Mouse (Mus musculus): ENCODE data around the gene Shkbp1.
A peak's percentile ranks its signal among the peaks of the same experiment; 100 is the strongest.

Gene Shkbp1

DNA sequence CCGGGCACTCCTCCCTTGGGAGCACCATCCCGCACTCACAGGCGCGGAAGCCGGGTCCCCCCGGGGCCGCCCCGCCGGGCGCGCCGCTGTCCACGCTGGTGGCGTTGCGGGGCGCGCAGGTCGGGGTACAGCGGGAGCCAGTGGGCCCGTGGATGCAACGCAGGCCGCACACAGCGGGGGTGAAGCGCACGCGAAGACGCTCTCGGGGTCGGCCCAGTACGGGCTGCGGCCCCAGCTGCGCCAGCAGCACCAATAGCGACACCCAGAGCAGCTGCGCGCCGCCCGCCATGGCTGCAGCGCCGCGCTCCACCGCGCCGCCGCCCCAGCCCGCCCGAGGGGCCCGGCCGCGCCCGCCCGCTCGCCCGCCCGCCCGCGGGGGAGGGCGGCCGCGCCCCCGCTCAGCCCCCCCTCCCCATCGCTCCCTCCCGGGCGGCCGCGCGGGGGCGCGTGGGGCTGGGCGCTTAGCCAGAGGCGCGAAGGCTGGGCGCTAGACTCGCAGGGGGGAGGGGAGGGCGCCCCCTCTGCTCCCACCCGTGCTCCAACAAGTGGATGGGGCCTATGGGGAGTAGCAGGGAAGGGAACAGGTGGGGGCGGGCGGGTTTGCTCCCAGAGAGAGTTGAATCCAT lies 22.4 kb downstream of the Shkbp1 start:
- no peak for DNase-seq (ENCODE audit: low read depth, low spot score)

DNA sequence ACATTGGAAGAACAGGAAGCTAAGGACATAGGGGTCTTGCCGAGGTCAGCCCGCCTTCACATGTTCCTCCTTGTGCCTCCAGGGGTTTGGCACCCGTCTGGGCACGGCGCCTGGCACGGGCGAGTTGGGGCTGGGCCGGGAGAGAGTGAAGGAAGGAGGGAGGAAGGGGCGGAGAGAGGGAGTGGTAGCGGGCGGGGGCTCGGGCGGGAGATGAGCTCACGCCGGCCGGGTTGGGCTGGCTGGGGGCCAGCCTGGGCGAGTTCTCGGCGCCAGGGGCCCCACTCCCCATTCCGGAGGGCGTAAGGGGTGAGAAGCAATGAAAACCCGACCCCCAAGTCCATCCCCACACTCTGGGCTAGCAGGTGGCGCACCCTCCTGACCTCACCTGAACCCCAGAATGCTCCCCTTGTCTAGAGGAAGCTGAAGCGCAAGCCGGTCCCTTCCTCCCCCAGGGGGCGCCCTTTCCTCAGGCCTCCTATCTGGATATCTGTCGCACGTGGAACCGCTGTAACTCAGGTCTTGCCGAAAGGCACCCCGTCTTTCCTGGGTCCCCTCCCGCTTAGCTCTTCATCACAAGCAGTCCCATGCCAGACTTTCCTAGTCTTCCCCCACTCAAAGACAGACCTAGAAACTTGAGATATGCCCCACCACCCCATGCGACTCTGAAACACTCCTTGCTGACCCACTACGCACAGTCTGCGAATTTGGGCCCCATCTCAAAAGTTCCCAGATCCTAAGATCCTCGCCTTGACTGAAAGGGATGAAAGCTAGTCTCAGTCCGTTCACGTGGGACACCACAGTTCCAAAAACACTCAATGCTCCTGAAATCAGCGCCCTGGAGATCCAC lies 23.2 kb downstream of the Shkbp1 start:
- no peak for DNase-seq (ENCODE audit: low read depth, low spot score)

DNA sequence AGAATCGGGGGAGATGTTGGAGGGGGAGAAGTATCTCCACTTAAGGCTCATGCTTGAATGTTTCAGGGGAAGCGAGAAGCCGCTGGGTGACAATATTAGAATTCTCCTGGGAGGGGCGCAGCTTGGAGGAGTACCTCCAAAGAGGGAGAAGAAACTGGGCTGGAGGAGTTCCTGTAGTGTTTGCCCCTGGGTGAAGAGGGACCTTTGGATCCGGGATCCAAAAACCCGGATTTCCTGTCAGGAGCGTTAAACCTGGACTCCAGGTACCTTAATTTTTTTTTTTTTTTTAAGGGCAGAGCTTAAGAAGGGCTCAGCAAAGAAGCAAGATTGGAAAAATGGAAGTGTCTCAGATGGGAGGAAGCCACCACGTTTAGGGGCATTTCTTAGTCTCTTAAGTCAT lies 24.0 kb downstream of the Shkbp1 start:
- DNase-seq (ENCODE audit: low read depth, low spot score) = no peak

DNA sequence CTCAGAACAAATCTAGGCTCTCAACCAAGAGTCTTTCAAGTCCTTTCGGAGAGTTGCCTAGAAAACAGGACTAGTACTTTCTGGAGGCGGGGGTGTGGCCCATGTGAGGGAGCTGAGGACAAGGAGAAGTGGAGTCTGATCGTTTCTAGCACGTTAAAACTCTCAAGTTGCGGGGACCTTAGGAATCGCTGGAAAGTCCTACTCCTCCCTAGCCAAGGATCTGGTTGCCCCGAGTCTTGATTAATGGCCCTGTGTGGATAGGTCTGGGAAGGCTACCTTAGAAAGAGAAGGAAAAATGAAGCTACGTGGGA lies 24.3 kb downstream of the Shkbp1 start:
- DNase-seq (ENCODE audit: low read depth, low spot score) = no peak

DNA sequence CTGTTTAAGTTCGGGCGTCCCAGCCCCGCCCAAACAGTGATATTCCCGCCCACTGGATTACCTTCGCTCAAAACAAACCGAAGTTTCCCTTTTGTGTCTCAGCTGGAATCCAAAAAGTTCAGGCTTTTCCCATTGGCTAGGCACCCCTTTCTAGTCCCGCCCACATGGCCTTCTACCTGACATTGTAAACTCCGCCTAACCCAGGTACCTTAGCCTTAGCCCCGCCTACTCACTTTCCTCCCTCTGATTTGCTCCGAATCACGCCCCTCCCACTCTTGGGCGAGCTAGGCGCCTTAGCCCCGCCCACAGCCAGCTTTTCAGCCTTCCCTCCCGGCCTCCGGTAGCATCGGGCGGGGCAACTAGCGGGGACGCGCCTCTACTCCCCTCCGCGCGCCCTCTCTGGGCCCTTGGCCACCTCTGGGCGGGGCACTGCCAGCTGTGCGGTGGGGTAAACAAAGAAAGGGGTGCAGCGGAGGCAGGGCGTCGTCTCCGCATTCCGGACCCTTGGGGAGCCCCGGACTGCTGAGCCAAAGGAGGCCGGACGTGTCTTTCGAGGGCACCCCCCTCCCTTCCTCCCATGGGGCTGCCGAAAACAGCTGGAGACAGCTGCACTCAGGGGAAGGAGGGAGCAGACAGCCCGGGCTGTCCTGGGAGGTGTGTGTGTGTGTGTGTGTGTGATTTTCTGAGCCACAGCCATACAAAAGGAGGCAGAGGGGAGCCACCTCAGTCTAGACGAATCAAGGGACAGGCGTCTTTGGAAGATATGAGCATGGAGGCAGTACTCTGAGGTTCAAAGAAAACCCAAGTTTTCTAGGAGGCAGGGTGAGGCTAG lies 24.9 kb downstream of the Shkbp1 start:
- DNase-seq (ENCODE audit: low read depth, low spot score) = peak; percentile 99

DNA sequence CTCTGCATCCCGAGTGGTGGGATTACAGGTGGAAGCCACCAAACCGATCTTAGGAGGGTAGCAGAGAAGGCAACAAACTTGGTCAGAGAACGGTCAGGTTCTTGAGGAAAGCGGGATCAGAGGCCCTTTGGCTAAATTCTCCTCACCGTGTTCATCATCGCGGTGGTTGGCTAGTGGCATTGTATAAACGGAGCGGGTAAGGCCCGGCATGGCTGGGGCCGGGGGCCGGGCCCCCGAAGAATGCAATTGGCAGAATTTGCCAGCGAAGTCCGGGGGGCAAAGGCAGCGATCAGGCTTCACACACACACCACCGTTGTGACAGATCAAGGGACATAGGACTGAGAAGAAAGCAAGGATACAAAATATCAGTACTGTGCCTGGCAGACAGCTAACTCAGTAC lies 25.8 kb downstream of the Shkbp1 start:
- DNase-seq (ENCODE audit: low read depth, low spot score) = no peak

DNA sequence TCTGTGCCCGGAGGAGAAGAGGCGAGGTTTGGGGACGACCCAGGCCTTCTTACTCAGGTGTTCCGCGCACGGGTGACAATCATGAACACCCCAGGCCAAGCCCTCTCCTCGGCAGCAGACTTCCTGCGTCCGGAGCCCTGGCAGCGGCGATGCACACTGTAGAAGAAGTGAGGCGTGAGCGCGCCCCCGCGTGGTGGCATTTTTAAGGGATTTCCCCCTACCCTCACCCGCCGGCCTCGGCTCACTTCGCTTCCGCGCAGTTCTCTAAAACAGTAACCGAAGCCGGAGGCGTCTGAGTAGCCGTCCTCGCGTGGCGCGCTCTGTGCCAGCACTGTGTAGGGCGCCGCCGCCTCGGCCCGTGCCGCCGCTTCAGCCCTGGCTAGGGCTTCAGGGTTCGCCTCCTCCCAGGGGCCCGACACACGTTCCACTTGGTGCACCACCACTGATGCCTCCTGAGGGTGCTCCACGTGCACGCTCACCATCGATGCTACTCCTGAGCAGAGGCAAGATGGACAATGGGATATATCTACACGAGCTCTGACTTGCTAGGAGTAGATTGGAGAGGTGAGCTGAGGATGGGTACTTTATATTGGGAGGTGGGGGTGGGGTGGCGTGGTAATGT lies 26.4 kb downstream of the Shkbp1 start:
- no peak for DNase-seq (ENCODE audit: low read depth, low spot score)

DNA sequence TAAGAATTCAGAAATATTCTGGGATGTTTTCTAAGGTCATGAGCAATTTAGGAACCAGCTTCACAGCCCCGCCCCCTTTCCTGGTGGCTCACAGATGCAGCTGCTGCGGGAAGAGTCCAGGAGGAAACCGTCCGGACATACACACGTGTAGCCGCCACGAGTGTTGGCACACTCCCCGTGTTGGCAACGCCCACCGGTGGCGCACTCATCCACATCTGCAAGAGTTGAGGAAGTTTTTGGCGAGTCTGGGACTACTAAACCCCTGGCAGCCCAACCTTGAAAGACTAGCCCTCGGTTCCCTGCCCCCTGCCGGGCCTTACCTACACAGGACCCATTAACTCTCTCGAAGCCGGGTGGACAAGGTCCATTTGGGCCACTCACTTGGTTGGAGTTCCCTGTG lies 27.2 kb downstream of the Shkbp1 start:
- DNase-seq (ENCODE audit: low read depth, low spot score) = no peak

DNA sequence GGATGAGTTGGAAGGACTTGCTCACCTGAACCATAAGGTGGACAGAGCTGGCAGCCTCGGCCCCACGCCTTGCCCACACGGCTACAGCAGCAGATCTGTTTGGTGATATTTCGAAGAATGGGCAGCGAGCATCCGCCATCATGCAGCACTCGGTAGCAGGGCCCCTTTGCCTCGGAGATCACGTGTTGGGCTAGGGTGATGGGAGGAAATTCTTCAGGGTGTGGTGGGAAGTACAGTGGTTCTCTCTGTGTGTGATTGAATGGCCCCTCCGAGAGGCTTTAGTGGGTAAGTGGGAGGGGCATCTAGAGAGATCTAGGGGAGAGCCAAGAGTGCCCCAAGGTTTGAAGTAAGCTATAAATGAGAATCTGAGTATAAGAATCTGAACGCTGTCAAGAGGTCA lies 27.7 kb downstream of the Shkbp1 start:
- DNase-seq (ENCODE audit: low read depth, low spot score) = no peak

DNA sequence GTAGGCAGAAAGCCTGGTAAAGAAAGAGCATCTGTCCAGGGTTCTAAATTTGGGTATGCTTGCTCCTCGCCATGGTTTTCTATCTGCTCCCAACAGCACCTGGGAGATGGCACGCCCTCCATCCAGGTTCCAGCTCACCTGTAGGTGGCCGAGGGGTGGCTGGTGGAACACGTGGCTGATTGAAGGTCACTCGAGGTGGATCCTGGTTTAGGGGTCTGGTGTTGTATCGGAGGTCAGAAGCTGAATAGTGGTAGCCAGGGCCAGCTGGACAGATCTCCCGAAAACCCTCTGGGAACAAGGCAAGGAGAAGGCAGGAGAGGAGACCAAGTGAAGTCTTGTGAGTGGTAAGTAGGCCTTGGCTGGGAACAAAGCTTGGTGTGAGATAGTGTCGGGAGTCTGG lies 28.3 kb downstream of the Shkbp1 start:
- no peak for DNase-seq (ENCODE audit: low read depth, low spot score)

DNA sequence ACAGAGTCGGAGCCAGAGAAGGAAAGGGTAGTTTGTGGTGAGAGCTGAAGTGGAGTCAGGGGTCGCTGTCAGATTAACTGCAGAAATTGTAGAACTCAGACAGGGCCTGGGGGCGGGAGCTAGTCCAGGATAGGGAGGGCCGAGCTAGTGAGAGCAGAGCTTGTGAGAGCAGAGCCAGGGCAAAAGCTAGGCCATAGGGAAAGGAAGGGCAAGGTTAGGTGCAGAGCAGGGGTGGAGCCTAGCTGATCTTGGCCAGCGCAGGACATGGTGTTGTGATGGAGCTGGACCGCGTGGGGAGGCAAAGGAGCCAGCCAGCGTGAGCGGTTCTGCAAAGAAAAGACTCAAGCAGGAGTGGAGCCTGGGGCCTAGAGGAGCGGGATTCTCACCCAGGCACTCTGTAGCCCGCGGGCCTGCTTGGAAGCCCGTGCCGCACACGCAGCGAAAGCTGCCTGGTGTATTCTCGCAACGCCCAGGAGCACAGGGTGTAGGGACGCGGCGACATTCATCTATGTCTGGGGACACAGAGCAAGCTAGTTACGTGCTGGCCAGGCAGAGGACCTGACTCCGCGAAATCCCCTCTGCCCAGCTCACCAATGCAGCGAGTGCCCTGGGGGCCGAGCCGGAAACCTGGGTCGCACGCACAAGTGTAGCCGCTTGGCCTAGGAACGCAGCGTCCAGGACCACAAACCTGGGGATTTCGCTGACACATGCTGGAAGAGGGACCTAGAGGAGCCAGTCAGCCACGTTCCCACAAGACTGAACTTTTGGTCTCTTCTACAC lies 29.5 kb downstream of the Shkbp1 start:
- no peak for DNase-seq (ENCODE audit: low read depth, low spot score)

DNA sequence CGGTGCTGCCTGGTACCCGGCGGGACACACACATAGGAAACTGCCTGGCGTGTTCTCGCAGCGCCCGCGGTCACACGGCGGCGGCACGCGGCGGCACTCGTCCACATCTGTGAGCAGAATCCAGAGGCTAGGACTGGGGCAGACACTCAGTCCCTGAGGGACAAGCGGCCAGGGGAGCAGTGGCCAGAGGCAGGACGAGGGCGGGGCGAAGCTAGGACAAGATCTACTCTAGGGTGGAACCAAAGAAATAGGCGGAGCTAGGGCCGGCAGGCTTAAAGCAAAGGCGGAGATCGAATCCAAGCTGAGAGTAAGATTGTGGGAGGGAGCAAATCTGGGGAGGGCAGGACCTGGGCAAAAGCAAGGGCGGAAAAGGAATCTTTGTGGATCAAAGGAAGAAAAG lies 30.1 kb downstream of the Shkbp1 start:
- no peak for DNase-seq (ENCODE audit: low read depth, low spot score)

DNA sequence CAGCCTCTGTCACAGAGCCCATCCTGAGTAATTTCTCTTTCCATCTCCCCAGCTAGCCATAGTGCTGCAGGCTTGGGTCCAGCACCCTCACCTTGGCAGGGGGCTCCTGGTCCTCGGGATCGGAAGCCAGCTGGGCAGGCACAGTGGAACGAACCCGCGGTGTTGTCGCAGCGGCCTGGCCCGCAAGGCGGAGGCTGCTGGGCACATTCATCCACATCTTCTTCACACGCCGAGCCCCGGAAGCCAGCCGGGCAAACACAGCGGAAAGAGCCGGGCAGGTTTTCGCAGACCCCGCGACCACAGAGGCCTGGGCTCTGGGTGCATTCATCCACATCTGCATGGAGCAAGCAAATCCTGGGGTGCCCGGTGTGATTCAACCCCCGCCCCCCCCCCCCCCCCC lies 30.9 kb downstream of the Shkbp1 start:
- DNase-seq (ENCODE audit: low read depth, low spot score) = no peak

DNA sequence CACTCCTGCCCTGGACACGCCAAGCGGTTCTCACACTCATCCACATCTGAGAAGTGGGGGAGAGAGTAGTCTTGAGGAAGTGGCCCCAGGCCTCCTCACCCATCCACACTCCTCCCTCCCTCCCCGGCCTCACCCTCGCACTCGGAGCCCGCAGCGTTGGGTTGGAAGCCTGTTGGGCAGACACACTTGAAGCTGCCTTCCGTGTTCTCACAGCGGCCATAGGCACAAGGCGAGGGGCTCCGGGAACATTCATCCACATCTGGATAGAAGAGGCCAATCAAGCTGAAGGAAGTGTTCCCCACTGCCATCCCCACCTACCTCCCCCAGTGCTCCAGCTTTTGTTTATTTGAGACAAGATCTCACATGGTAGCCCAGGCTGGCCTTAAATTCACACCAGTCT lies 31.7 kb downstream of the Shkbp1 start:
- DNase-seq (ENCODE audit: low read depth, low spot score) = no peak

DNA sequence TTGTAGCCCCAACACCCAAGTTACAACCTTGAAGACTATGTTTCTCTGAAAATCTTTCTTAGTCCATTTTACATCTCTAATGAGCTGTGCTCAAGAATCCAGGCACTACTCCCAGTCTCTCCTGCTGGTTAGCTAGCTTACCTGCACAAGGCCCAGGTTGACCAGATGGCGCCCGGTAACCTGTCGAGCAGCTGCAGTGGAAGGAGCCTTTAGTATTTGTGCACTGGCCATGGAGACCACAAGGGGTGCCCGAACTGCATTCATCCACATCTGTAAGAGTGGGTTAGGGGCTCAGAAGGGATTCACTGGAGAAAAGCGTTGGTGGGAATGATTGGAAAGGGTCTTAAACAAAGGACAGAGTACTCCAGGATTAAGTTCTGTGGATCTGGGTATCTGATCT lies 32.8 kb downstream of the Shkbp1 start:
- no peak for DNase-seq (ENCODE audit: low read depth, low spot score)

DNA sequence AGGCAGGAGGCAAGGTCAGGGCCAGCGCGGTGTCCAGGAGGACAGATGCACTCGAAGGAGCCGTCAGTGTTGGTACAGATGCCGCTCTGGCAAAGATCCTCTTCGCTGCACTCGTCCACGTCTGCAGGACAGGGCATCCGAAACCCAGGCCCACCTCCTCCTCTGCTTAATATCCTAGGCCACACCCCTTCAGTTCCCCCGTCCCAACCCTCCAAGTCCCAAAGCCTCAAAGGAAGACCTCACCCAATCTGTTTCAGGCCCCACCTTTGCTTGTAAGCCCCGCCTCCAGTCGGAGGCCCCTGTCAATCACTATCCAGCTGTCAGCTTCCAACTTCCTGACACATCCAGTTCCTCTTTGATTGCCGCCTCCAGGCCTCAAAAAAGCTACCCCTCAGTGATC lies 33.5 kb downstream of the Shkbp1 start:
- no peak for DNase-seq (ENCODE audit: low read depth, low spot score)

DNA sequence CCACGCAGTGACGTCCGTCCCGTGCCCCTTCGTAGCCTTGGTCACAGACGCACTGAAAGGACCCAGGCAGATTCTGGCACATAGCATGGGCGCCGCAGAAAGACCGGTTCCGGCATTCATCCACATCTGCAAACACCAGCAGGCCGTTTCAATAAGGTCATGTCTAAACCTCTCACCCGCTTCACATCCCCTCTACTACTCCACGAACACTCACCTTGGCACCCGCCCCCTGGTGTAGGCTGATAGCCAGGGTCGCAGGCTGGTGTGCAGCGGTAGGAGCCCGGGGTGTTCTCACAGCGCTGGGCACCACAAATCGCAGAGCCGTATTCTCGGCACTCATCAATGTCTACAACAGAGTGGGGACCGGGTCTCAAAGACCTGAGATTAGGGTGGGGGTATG lies 36.4 kb downstream of the Shkbp1 start:
- no peak for DNase-seq (ENCODE audit: low read depth, low spot score)

DNA sequence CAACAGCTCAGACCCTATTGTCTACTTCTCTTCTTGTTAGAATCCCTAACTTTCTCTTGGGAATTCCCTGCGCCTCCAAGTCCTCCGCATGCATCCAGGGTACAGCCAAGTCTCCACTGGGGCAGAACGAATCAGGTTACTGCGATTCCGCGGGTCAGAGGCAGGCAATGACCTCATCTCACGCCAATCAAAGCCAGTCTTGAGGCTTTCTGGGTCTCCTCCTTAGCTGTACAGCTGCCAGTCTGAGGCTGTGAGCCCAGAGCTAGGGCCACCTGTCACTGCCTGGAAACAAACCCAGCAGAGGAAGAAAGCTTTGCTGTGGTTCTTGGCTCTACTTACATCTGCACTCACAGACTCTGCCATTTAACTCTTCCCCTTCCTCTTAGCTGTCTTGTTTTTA lies 39.9 kb downstream of the Shkbp1 start:
- DNase-seq (ENCODE audit: low read depth, low spot score) = no peak

DNA sequence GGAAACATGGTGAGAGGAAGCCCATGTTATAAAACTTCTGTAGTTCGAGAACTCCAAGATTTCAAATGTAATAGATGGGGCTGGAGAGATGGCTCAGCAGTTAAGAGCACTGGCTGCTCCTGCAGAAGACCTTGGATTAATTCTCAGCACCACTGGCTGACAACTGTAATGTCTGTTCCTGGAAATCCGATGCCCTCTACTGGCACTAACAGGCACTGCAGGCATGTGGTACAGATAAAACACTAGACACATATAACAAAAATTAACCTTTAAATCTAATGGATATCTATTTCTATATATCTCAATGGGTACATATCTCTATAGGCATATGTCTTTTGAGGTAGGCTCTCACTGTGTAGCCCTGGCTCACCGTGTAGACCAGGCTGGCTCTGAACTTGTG lies 41.4 kb downstream of the Shkbp1 start:
- DNase-seq (ENCODE audit: low read depth, low spot score) = no peak

DNA sequence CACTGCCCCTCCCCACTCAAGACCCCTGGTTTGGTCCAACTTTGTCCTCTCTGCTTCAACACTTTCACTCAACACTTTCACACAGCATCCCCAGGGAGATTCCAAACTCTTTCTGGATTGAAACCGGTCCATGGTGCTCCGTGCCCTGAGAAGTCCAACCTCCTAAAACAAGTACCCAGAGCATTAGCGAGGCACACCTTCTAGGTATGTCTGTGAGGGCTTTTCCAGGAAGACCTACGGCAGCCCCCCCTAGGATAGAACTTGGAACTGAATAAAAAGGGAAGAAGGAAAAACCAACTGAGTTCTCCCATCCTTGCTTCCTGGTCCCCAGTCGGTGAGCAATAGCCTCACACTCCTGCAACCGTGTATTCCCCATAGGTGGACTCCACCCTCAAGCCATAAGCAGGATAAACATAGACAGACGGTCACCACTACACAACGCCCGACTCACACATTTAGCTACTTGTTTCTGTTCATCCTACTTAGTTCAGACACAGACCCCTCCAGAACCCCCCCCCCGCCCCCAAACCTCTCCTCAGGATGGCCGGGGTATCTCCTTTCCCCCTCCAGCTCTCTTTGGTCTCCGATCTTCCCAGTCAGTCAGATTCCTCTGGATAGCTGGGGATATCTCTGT lies 44.1 kb downstream of the Shkbp1 start:
- no peak for DNase-seq (ENCODE audit: low read depth, low spot score)

DNA sequence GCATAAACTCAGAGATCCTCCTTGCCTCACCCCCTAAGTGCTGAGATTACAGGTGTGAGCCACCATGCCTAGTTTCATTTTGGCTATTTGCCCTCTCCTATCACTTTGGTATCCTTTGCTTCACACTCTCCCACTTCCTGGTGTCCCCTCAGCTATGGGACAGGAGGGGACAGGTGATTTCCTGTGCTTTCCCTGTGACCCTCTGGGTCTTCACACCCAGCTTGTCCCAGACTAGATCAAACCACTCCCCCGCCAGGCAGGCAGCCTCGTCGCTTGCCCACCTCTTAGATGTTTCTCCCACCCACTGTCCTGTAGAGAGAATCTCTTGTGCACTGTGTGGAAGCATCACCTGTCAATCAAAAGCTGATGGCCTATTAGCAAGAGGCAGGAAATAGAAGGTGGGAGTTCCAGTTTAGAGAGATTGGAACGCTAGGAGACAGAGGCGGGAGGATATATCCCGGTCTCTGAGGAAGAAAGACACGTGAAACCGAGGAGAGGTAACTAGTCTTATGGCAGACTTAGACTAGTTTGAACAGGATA lies 44.8 kb downstream of the Shkbp1 start:
- no peak for DNase-seq (ENCODE audit: low read depth, low spot score)
